Mouse (Mus musculus): ENCODE results near the gene Aoah. TPM values are rescaled to one million over a fixed set of nuclear protein-coding genes. Genes with fewer than 3 reads are reported as not detected.

Aoah gene
- polyA plus RNA-seq, 1 experiment from 2014 or later: 0.68 TPM

- H3K4me3 ChIP-seq (replicated peaks; ENCODE audit: low read depth, low read length): no peak overlapping the region
- ATAC-seq (ENCODE audit: low FRiP score, low TSS enrichment): no peak
- no peak overlapping the region for H3K4me2 ChIP-seq (ENCODE audit: low read length)
- H3K9me3 ChIP-seq (ENCODE audit: control insufficient read depth, low read length): no peaks in the 10 kb centered on the region
- H3K27ac ChIP-seq (replicated peaks; ENCODE audit: low read depth, low read length): no peak overlapping the region
- H3K9ac ChIP-seq (replicated peaks; ENCODE audit: low read length): no peak overlapping the region
- H3K4me1 ChIP-seq (ENCODE audit: control insufficient read depth, insufficient read depth, low read length): no peaks in the 10 kb centered on the region
- no peaks in the 10 kb centered on the region for H3K27me3 ChIP-seq (ENCODE audit: control insufficient read depth, insufficient read depth, low read length)
- 74% methylated on average over 3 of the region's 3 CpGs for WGBS
- H3K36me3 ChIP-seq (ENCODE audit: control insufficient read depth, insufficient read depth, low read length): no peaks in the 10 kb centered on the region
- DNase-seq: no peak
These were observed 5.9 kb downstream of the Aoah start for GRCm38 (mm10) chr13:20799772-20800171.

- Histone ChIP-seq H3K4me3 (replicated peaks; ENCODE audit: low read depth, low read length) (no peak overlapping the region), H3K4me1 (ENCODE audit: control insufficient read depth, insufficient read depth, low read length) (no peaks in the 10 kb centered on the region), H3K9me3 (ENCODE audit: control insufficient read depth, low read length) (no peaks in the 10 kb centered on the region), H3K9ac (replicated peaks; ENCODE audit: low read length) (no peak overlapping the region), H3K36me3 (ENCODE audit: control insufficient read depth, insufficient read depth, low read length) (no peaks in the 10 kb centered on the region), H3K27me3 (ENCODE audit: control insufficient read depth, insufficient read depth, low read length) (no peaks in the 10 kb centered on the region), H3K27ac (replicated peaks; ENCODE audit: low read depth, low read length) (no peak overlapping the region), H3K4me2 (ENCODE audit: low read length) (no peak overlapping the region)
- DNase-seq: no peak
- WGBS: 69% methylated on average over 3 of the region's 3 CpGs
- ATAC-seq (ENCODE audit: low FRiP score, low TSS enrichment): no peak
These were observed 6.7 kb downstream of the Aoah start for GRCm38 (mm10) chr13:20800569-20800968.

- no peaks in the 10 kb centered on the region for H3K36me3 ChIP-seq (ENCODE audit: control insufficient read depth, insufficient read depth, low read length)
- H3K4me2 ChIP-seq (ENCODE audit: low read length): no peak overlapping the region
- no peaks in the 10 kb centered on the region for H3K4me1 ChIP-seq (ENCODE audit: control insufficient read depth, insufficient read depth, low read length)
- no peaks in the 10 kb centered on the region for H3K9me3 ChIP-seq (ENCODE audit: control insufficient read depth, low read length)
- no peaks in the 10 kb centered on the region for H3K27me3 ChIP-seq (ENCODE audit: control insufficient read depth, insufficient read depth, low read length)
- no peak overlapping the region for H3K27ac ChIP-seq (replicated peaks; ENCODE audit: low read depth, low read length)
- ATAC-seq (ENCODE audit: low FRiP score, low TSS enrichment) (peak; percentile 17; the same call in 1 of the 2 replicates), DNase-seq (peak; percentile 11)
- H3K4me3 ChIP-seq (replicated peaks; ENCODE audit: low read depth, low read length): no peak overlapping the region
- H3K9ac ChIP-seq (replicated peaks; ENCODE audit: low read length): no peak overlapping the region
- WGBS: 65% methylated on average over 3 of the region's 3 CpGs
These were observed 18.0 kb downstream of the Aoah start for GRCm38 (mm10) chr13:20811782-20812406.

- ATAC-seq (ENCODE audit: low FRiP score, low TSS enrichment): no peak
- no peak overlapping the region for H3K4me3 ChIP-seq (replicated peaks; ENCODE audit: low read depth, low read length)
- no peak overlapping the region for H3K27ac ChIP-seq (replicated peaks; ENCODE audit: low read depth, low read length)
- H3K4me1 ChIP-seq (ENCODE audit: control insufficient read depth, insufficient read depth, low read length): no peaks in the 10 kb centered on the region
- WGBS: 64% methylated on average over 1 of the region's 1 CpGs
- no peak overlapping the region for H3K9ac ChIP-seq (replicated peaks; ENCODE audit: low read length)
- no peak for DNase-seq
- no peaks in the 10 kb centered on the region for H3K27me3 ChIP-seq (ENCODE audit: control insufficient read depth, insufficient read depth, low read length)
- H3K36me3 ChIP-seq (ENCODE audit: control insufficient read depth, insufficient read depth, low read length): no peaks in the 10 kb centered on the region
- no peak overlapping the region for H3K4me2 ChIP-seq (ENCODE audit: low read length)
- H3K9me3 ChIP-seq (ENCODE audit: control insufficient read depth, low read length): no peaks in the 10 kb centered on the region
These were observed 22.5 kb downstream of the Aoah start for GRCm38 (mm10) chr13:20816385-20816784.

- no peak for DNase-seq
- Histone ChIP-seq H3K9ac (replicated peaks; ENCODE audit: low read length) (no peak overlapping the region), H3K4me2 (ENCODE audit: low read length) (no peak overlapping the region), H3K27ac (replicated peaks; ENCODE audit: low read depth, low read length) (no peak overlapping the region), H3K4me3 (replicated peaks; ENCODE audit: low read depth, low read length) (no peak overlapping the region), H3K27me3 (ENCODE audit: control insufficient read depth, insufficient read depth, low read length) (no peaks in the 10 kb centered on the region), H3K36me3 (ENCODE audit: control insufficient read depth, insufficient read depth, low read length) (no peaks in the 10 kb centered on the region), H3K9me3 (ENCODE audit: control insufficient read depth, low read length) (no peaks in the 10 kb centered on the region), H3K4me1 (ENCODE audit: control insufficient read depth, insufficient read depth, low read length) (no peaks in the 10 kb centered on the region)
- 49% methylated on average over 2 of the region's 2 CpGs for WGBS
- ATAC-seq (ENCODE audit: low FRiP score, low TSS enrichment): no peak
These were observed 26.9 kb downstream of the Aoah start for GRCm38 (mm10) chr13:20820712-20821328.

GRCm38 (mm10) chr13:20828728-20829127 lies 34.8 kb downstream of the Aoah start:
- Histone ChIP-seq H3K4me1 (ENCODE audit: control insufficient read depth, insufficient read depth, low read length) (no peaks in the 10 kb centered on the region), H3K27ac (replicated peaks; ENCODE audit: low read depth, low read length) (no peak overlapping the region), H3K36me3 (ENCODE audit: control insufficient read depth, insufficient read depth, low read length) (no peaks in the 10 kb centered on the region), H3K9ac (replicated peaks; ENCODE audit: low read length) (no peak overlapping the region), H3K4me3 (replicated peaks; ENCODE audit: low read depth, low read length) (no peak overlapping the region), H3K27me3 (ENCODE audit: control insufficient read depth, insufficient read depth, low read length) (no peaks in the 10 kb centered on the region), H3K4me2 (ENCODE audit: low read length) (no peak overlapping the region), H3K9me3 (ENCODE audit: control insufficient read depth, low read length) (no peaks in the 10 kb centered on the region)
- 84% methylated on average over 2 of the region's 2 CpGs for WGBS
- no peak for DNase-seq
- ATAC-seq (ENCODE audit: low FRiP score, low TSS enrichment): no peak

GRCm38 (mm10) chr13:20829181-20829900 lies 35.4 kb downstream of the Aoah start:
- H3K9me3 ChIP-seq (ENCODE audit: control insufficient read depth, low read length): no peaks in the 10 kb centered on the region
- H3K4me2 ChIP-seq (ENCODE audit: low read length): no peak overlapping the region
- WGBS: 94% methylated on average over 9 of the region's 9 CpGs
- H3K4me1 ChIP-seq (ENCODE audit: control insufficient read depth, insufficient read depth, low read length): no peaks in the 10 kb centered on the region
- no peak overlapping the region for H3K27ac ChIP-seq (replicated peaks; ENCODE audit: low read depth, low read length)
- H3K36me3 ChIP-seq (ENCODE audit: control insufficient read depth, insufficient read depth, low read length): no peaks in the 10 kb centered on the region
- no peaks in the 10 kb centered on the region for H3K27me3 ChIP-seq (ENCODE audit: control insufficient read depth, insufficient read depth, low read length)
- H3K4me3 ChIP-seq (replicated peaks; ENCODE audit: low read depth, low read length): no peak overlapping the region
- H3K9ac ChIP-seq (replicated peaks; ENCODE audit: low read length): no peak overlapping the region
- no peak for ATAC-seq (ENCODE audit: low FRiP score, low TSS enrichment)
- DNase-seq: no peak

- Histone ChIP-seq H3K27ac (replicated peaks; ENCODE audit: low read depth, low read length) (no peak overlapping the region), H3K9ac (replicated peaks; ENCODE audit: low read length) (no peak overlapping the region), H3K4me1 (ENCODE audit: control insufficient read depth, insufficient read depth, low read length) (no peaks in the 10 kb centered on the region), H3K27me3 (ENCODE audit: control insufficient read depth, insufficient read depth, low read length) (no peaks in the 10 kb centered on the region), H3K4me3 (replicated peaks; ENCODE audit: low read depth, low read length) (no peak overlapping the region), H3K4me2 (ENCODE audit: low read length) (no peak overlapping the region), H3K36me3 (ENCODE audit: control insufficient read depth, insufficient read depth, low read length) (no peaks in the 10 kb centered on the region), H3K9me3 (ENCODE audit: control insufficient read depth, low read length) (no peaks in the 10 kb centered on the region)
- WGBS: 62% methylated on average over 3 of the region's 3 CpGs
- ATAC-seq (ENCODE audit: low FRiP score, low TSS enrichment): no peak
- no peak for DNase-seq
These were observed 62.0 kb downstream of the Aoah start for GRCm38 (mm10) chr13:20855893-20856292.

GRCm38 (mm10) chr13:20899372-20899771 lies 105.5 kb downstream of the Aoah start:
- Histone ChIP-seq H3K4me1 (ENCODE audit: control insufficient read depth, insufficient read depth, low read length) (peaks cover 8% of the 10 kb centered on the region; the same call in 1 of the 2 replicates), H3K9ac (replicated peaks; ENCODE audit: low read length) (no peak overlapping the region), H3K9me3 (ENCODE audit: control insufficient read depth, low read length) (no peaks in the 10 kb centered on the region), H3K36me3 (ENCODE audit: control insufficient read depth, insufficient read depth, low read length) (no peaks in the 10 kb centered on the region), H3K4me2 (ENCODE audit: low read length) (no peak overlapping the region), H3K4me3 (replicated peaks; ENCODE audit: low read depth, low read length) (no peak overlapping the region), H3K27me3 (ENCODE audit: control insufficient read depth, insufficient read depth, low read length) (no peaks in the 10 kb centered on the region), H3K27ac (replicated peaks; ENCODE audit: low read depth, low read length) (no peak overlapping the region)
- 39% methylated on average over 1 of the region's 1 CpGs for WGBS
- no peak for ATAC-seq (ENCODE audit: low FRiP score, low TSS enrichment)
- DNase-seq: no peak

Measured in midbrain, embryonic 14.5 days (tissue).